In genomic region chr11:3964416-3965172, GRCm38 (mm10) we compare ENCODE assay signal across 8 mouse cellular contexts. TPM values are rescaled to one million over a fixed set of nuclear protein-coding genes. Genes with fewer than 3 reads are reported as not detected.
DNase-seq lines count a peak whose midpoint lies in the region; ATAC-seq and TF ChIP-seq lines count a peak whose summit lies in the region.

No protein-coding gene starts in this region.

- TF ChIP-seq EP300 in heart, adult 2 months (IDR thresholded peaks at IDR 0.05; ENCODE audit: insufficient read depth, low read depth, low read length) = no peak
- TF ChIP-seq EP300 in ES-Bruce4 (IDR thresholded peaks at IDR 0.05; ENCODE audit: insufficient read depth, low read depth, low read length) = no peak

- peak; percentile 69 for ATAC-seq in megakaryocyte-erythroid progenitor cell, adult 5-6 weeks (replicated peaks; ENCODE audit: low FRiP score, low TSS enrichment, poor library complexity, severe bottlenecking)

- H3K9me3 ChIP-seq in ES-Bruce4 (replicated peaks; ENCODE audit: control insufficient read depth, insufficient read depth, low read length, poor library complexity, severe bottlenecking) = no peaks in the 10 kb centered on the region
- H3K9me3 ChIP-seq in hindbrain, embryonic 10.5 days = no peaks in the 10 kb centered on the region

- intact Hi-C loops in heart, adult 2 months (cut with DNase I) = loop anchor here (5.0 kb wide), 1 partner anchor 52 kb away; the partner anchor contains the start of gene Slc35e4

- DNase-seq in heart, adult 2 months = no peak
- DNase-seq in heart, postnatal 4 days = no peak
- no peak for DNase-seq in hindbrain, embryonic 10.5 days (ENCODE audit: low spot score)
- DNase-seq in cerebellum, adult 8-10 months = no peak
- no peak for DNase-seq in layer of hippocampus, postnatal 25 days (ENCODE audit: extremely low spot score in 1 of 2, low spot score in 1 of 2)
- DNase-seq in retina, postnatal 1 day = no peak

- no peak for TF ChIP-seq CTCF in heart, adult 2 months (IDR thresholded peaks at IDR 0.05)
- TF ChIP-seq CTCF in ES-Bruce4 (IDR thresholded peaks at IDR 0.05; ENCODE audit: low read depth, low read length) = no peak

- no peaks in the 10 kb centered on the region for H3K27me3 ChIP-seq in heart, adult 2 months (ENCODE audit: control insufficient read depth, insufficient read depth, low read length)
- H3K27me3 ChIP-seq in ES-Bruce4 (ENCODE audit: control insufficient read depth, insufficient read depth, low read length, poor library complexity, severe bottlenecking) = no peaks in the 10 kb centered on the region
- H3K27me3 ChIP-seq in hindbrain, embryonic 10.5 days (ENCODE audit: insufficient read depth, poor library complexity, severe bottlenecking) = no peaks in the 10 kb centered on the region

- 11% methylated on average over 11 of the region's 11 CpGs for whole genome bisulfite sequencing in heart, adult 2 months
- WGBS in hindbrain, embryonic 10.5 days = 17% methylated on average over 11 of the region's 11 CpGs

- TF ChIP-seq POLR2A in heart, adult 2 months (IDR thresholded peaks at IDR 0.05; ENCODE audit: insufficient read depth, low read depth, low read length) = no peak
- no peak for TF ChIP-seq POLR2A in ES-Bruce4 (IDR thresholded peaks at IDR 0.05; ENCODE audit: insufficient read depth, low read length)

- peaks cover 2% of the 10 kb centered on the region; the same call in 1 of the 2 replicates for H3K4me1 ChIP-seq in heart, adult 2 months (ENCODE audit: control insufficient read depth, insufficient read depth, low read length)
- H3K4me1 ChIP-seq in ES-Bruce4 (ENCODE audit: control insufficient read depth, insufficient read depth, low read length) = no peaks in the 10 kb centered on the region
- peaks cover 18% of the 10 kb centered on the region for H3K4me1 ChIP-seq in hindbrain, embryonic 10.5 days (replicated peaks)

- H3K4me3 ChIP-seq in heart, adult 2 months = peak overlapping the region; percentile 81
- H3K4me3 ChIP-seq in ES-Bruce4 (ENCODE audit: low read depth, low read length) = peak overlapping the region; percentile 99
- peak overlapping the region; percentile 89 for H3K4me3 ChIP-seq in hindbrain, embryonic 10.5 days

- peak overlapping the region; percentile 82 for H3K9ac ChIP-seq in heart, adult 2 months (ENCODE audit: low read depth, low read length)
- H3K9ac ChIP-seq in ES-Bruce4 (ENCODE audit: low read depth, poor library complexity, severe bottlenecking) = peak overlapping the region; percentile 92

- peaks cover 3% of the 10 kb centered on the region for H3K36me3 ChIP-seq in heart, adult 2 months (ENCODE audit: control insufficient read depth, insufficient read depth, low read length)
- peaks cover 23% of the 10 kb centered on the region for H3K36me3 ChIP-seq in ES-Bruce4 (ENCODE audit: control insufficient read depth, insufficient read depth, low read length, poor library complexity, severe bottlenecking)
- peaks cover 32% of the 10 kb centered on the region for H3K36me3 ChIP-seq in hindbrain, embryonic 10.5 days

- H3K27ac ChIP-seq in heart, adult 2 months = peak overlapping the region; percentile 96
- H3K27ac ChIP-seq in ES-Bruce4 (ENCODE audit: insufficient read depth, low read length) = no peak overlapping the region
- peak overlapping the region; percentile 93 for H3K27ac ChIP-seq in hindbrain, embryonic 10.5 days

- peaks cover 2% of the 10 kb centered on the region; the same call in 1 of the 2 replicates for H3K79me2 ChIP-seq in heart, adult 2 months (replicated peaks; ENCODE audit: control insufficient read depth, insufficient read depth, low read length)

RNA-seq across cellular contexts. Expression of gene Pes1, which starts 0.8 kb away (rescaled TPM):
- total RNA-seq in heart, adult 2 months (2021) = 10 to 100 TPM; 26.6 to 27.3 TPM
- polyA plus RNA-seq in heart, adult 2 months (2012; rRNA removed) = 19.4 and 26.5 TPM in 2 replicates
- total RNA-seq in heart, postnatal 4 days (2021) = 10 to 100 TPM; 41.0 to 42.0 TPM
- polyA plus RNA-seq in ES-Bruce4 (2011; ENCODE audit: insufficient read depth, insufficient read length, low read depth, missing spikeins) = 248 and 252 TPM in 2 replicates
- 81.8 and 98.2 TPM in 2 replicates for polyA plus RNA-seq in hindbrain, embryonic 10.5 days (2016; fragmentation: Nextera tagmentation; extraction: Ambion mirVana)
- 107 and 117 TPM in 2 replicates for total RNA-seq in megakaryocyte-erythroid progenitor cell, adult 5-6 weeks (2014; fragmentation: Nextera tagmentation)
- total RNA-seq in megakaryocyte-erythroid progenitor cell, adult 5-6 weeks (2017) = 143 and 228 TPM in 2 replicates
- total RNA-seq in layer of hippocampus, postnatal 25 days (2021) = 10 to 100 TPM; 41.8 to 46.5 TPM

RNA-seq across cellular contexts. Expression of gene 4930556J24Rik, which starts 12.0 kb away (rescaled TPM):
- not detected for total RNA-seq in heart, adult 2 months (2021)
- not detected in 2 replicates for polyA plus RNA-seq in heart, adult 2 months (2012; rRNA removed)
- total RNA-seq in heart, postnatal 4 days (2021) = not detected
- not detected in 2 replicates for polyA plus RNA-seq in ES-Bruce4 (2011; ENCODE audit: insufficient read depth, insufficient read length, low read depth, missing spikeins)
- 0.13 and 0.22 TPM in 2 replicates for polyA plus RNA-seq in hindbrain, embryonic 10.5 days (2016; fragmentation: Nextera tagmentation; extraction: Ambion mirVana)
- not detected in 2 replicates for total RNA-seq in megakaryocyte-erythroid progenitor cell, adult 5-6 weeks (2014; fragmentation: Nextera tagmentation)
- not detected in 2 replicates for total RNA-seq in megakaryocyte-erythroid progenitor cell, adult 5-6 weeks (2017)
- under 1 TPM in 1 of 2 experiments, not detected in 1; 0.22 TPM for total RNA-seq in layer of hippocampus, postnatal 25 days (2021)

RNA-seq across cellular contexts. Expression of gene Gal3st1, which starts 18.8 kb away (rescaled TPM):
- under 1 TPM; 0.18 to 0.21 TPM for total RNA-seq in heart, adult 2 months (2021)
- 0.47 and 1.1 TPM in 2 replicates for polyA plus RNA-seq in heart, adult 2 months (2012; rRNA removed)
- under 1 TPM; 0.14 to 0.23 TPM for total RNA-seq in heart, postnatal 4 days (2021)
- 1.6 and 1.8 TPM in 2 replicates for polyA plus RNA-seq in ES-Bruce4 (2011; ENCODE audit: insufficient read depth, insufficient read length, low read depth, missing spikeins)
- 1.1 and 1.3 TPM in 2 replicates for polyA plus RNA-seq in hindbrain, embryonic 10.5 days (2016; fragmentation: Nextera tagmentation; extraction: Ambion mirVana)
- total RNA-seq in megakaryocyte-erythroid progenitor cell, adult 5-6 weeks (2014; fragmentation: Nextera tagmentation) = not detected in 2 replicates
- total RNA-seq in megakaryocyte-erythroid progenitor cell, adult 5-6 weeks (2017) = not detected in 2 replicates
- total RNA-seq in layer of hippocampus, postnatal 25 days (2021) = 10 to 100 TPM; 22.4 to 22.8 TPM

RNA-seq across cellular contexts. Expression of gene Tcn2, which starts 32.6 kb away (rescaled TPM):
- total RNA-seq in heart, adult 2 months (2021) = 10 to 100 TPM; 41.3 to 42.9 TPM
- polyA plus RNA-seq in heart, adult 2 months (2012; rRNA removed) = 69.4 and 90.6 TPM in 2 replicates
- 10 to 100 TPM; 38.8 to 40.6 TPM for total RNA-seq in heart, postnatal 4 days (2021)
- 45.8 and 47.8 TPM in 2 replicates for polyA plus RNA-seq in ES-Bruce4 (2011; ENCODE audit: insufficient read depth, insufficient read length, low read depth, missing spikeins)
- polyA plus RNA-seq in hindbrain, embryonic 10.5 days (2016; fragmentation: Nextera tagmentation; extraction: Ambion mirVana) = 31.6 and 34.7 TPM in 2 replicates
- 4.0 and 6.7 TPM in 2 replicates for total RNA-seq in megakaryocyte-erythroid progenitor cell, adult 5-6 weeks (2014; fragmentation: Nextera tagmentation)
- 4.4 and 5.9 TPM in 2 replicates for total RNA-seq in megakaryocyte-erythroid progenitor cell, adult 5-6 weeks (2017)
- 10 to 100 TPM; 19.0 to 19.2 TPM for total RNA-seq in layer of hippocampus, postnatal 25 days (2021)

RNA-seq across cellular contexts. Expression of gene Slc35e4, which starts 50.1 kb away (rescaled TPM):
- 1 to 10 TPM; 3.9 to 6.9 TPM for total RNA-seq in heart, adult 2 months (2021)
- polyA plus RNA-seq in heart, adult 2 months (2012; rRNA removed) = 4.5 and 6.3 TPM in 2 replicates
- 1 to 10 TPM; 3.6 to 4.0 TPM for total RNA-seq in heart, postnatal 4 days (2021)
- 2.9 and 3.1 TPM in 2 replicates for polyA plus RNA-seq in ES-Bruce4 (2011; ENCODE audit: insufficient read depth, insufficient read length, low read depth, missing spikeins)
- polyA plus RNA-seq in hindbrain, embryonic 10.5 days (2016; fragmentation: Nextera tagmentation; extraction: Ambion mirVana) = 5.4 and 6.8 TPM in 2 replicates
- total RNA-seq in megakaryocyte-erythroid progenitor cell, adult 5-6 weeks (2014; fragmentation: Nextera tagmentation) = 0.35 TPM in 1 of 2 replicates, not detected in the other
- 0.09 TPM in 1 of 2 replicates, not detected in the other for total RNA-seq in megakaryocyte-erythroid progenitor cell, adult 5-6 weeks (2017)
- 10 to 100 TPM; 16.8 to 18.0 TPM for total RNA-seq in layer of hippocampus, postnatal 25 days (2021)

Comparison
In these comparisons a context has a peak if more than half of its experiments do, and no peak if none do; other contexts are left out.
1. RNA of gene Gal3st1, which starts 18.8 kb away (total RNA-seq): 22.4 to 22.8 TPM in layer of hippocampus, postnatal 25 days; 0.14 to 0.23 TPM in heart, postnatal 4 days, 0.18 to 0.21 TPM in heart, adult 2 months and not detected in megakaryocyte-erythroid progenitor cell, adult 5-6 weeks; every median in the first group is over 10 times any median in the second.
2. Peak in every context shown above with its lines, with median percentiles within 50 percentile points of each other: H3K4me3 ChIP-seq.